Mouse (Mus musculus) embryonic facial prominence, embryonic 12.5 days (tissue): ENCODE measurements at regions not wholly inside any gene's neighbourhood (a gene's known extent, or its start where the extent isn't known, plus 50 kb on each side); places are given as distances from the start of the nearest gene placed in this dataset.
A peak's percentile ranks its signal among the peaks of the same experiment; 100 is the strongest.

Source experiments
- ATAC-seq: fragments of 200-750 bp; cut with Nextera tagmentation; 2 replicates; pipeline ENCODE4 v1.8.0; 2017; ENCODE audit not compliant: insufficient number of reproducible peaks, insufficient read depth, low FRiP score, low TSS enrichment
- H3K27ac ChIP-seq: fragments of 300-500 bp; sonication (generic); 2 replicates; pipeline ENCODE4 v1.5.1; 2016; ENCODE audit warnings: mild to moderate bottlenecking
- H3K27me3 ChIP-seq: fragments of 300-500 bp; sonication (generic); 2 replicates; pipeline ENCODE4 v1.6.1; 2016; ENCODE audit warnings: mild to moderate bottlenecking, moderate library complexity
- H3K36me3 ChIP-seq: fragments of 300-500 bp; sonication (generic); 2 replicates; pipeline ENCODE4 v1.6.1; 2016; ENCODE audit warnings: mild to moderate bottlenecking
- H3K4me1 ChIP-seq: fragments of 300-500 bp; sonication (generic); 2 replicates; pipeline ENCODE4 v1.6.1; 2016
- H3K4me2 ChIP-seq: fragments of 300-500 bp; sonication (generic); replicated peaks from 2 replicates; pipeline ENCODE4 v1.6.1; 2016; ENCODE audit warnings: mild to moderate bottlenecking, moderate library complexity
- H3K4me3 ChIP-seq: fragments of 300-500 bp; sonication (generic); 2 replicates; pipeline ENCODE4 v1.5.1; 2016; ENCODE audit warnings: mild to moderate bottlenecking
- H3K9ac ChIP-seq: fragments of 300-500 bp; sonication (generic); 2 replicates; pipeline ENCODE4 v1.6.1; 2016; ENCODE audit warnings: mild to moderate bottlenecking, moderate library complexity
- H3K9me3 ChIP-seq: fragments of 300-500 bp; sonication (generic); 2 replicates; pipeline ENCODE4 v1.6.1; 2016; ENCODE audit warnings: mild to moderate bottlenecking, moderate library complexity
- WGBS: fragments of 180-500 bp; shearing (Covaris S2); methylation state at CpG from one replicate; pipeline ENCODE4 v1.1.7; 2016; 5-methylcytosine and 5-hydroxymethylcytosine counted together

- no peaks in the 10 kb centered on the region for H3K27me3 ChIP-seq
Observed at GRCm38 (mm10) chr7:40433906-40434305, 464.2 kb upstream of the Vstm2b start.

GRCm38 (mm10) chr7:40441128-40441527 lies 457.0 kb upstream of the Vstm2b start:
- WGBS: 60% methylated on average over 1 of the region's 1 CpGs
- H3K27ac ChIP-seq: no peak overlapping the region
- H3K4me2 ChIP-seq: no peak overlapping the region
- H3K9ac ChIP-seq: no peak overlapping the region
- no peak overlapping the region for H3K4me3 ChIP-seq
- H3K4me1 ChIP-seq: no peaks in the 10 kb centered on the region
- H3K9me3 ChIP-seq: 0 out of 2 replicates have a peak, but pooled peaks cover 5% of the 10 kb centered on the region
- H3K36me3 ChIP-seq: no peaks in the 10 kb centered on the region
- H3K27me3 ChIP-seq: no peaks in the 10 kb centered on the region
- ATAC-seq: no peak

More at GRCm38 (mm10) chr7:40433906-40434305, 464.2 kb upstream of the Vstm2b start:
- H3K4me2 ChIP-seq: no peak overlapping the region
- no peak overlapping the region for H3K4me3 ChIP-seq
- H3K36me3 ChIP-seq: no peaks in the 10 kb centered on the region
- H3K27ac ChIP-seq: no peak overlapping the region
- WGBS: 73% methylated on average over 2 of the region's 2 CpGs
- H3K4me1 ChIP-seq: no peaks in the 10 kb centered on the region
- H3K9me3 ChIP-seq: peaks cover 3% of the 10 kb centered on the region; the same call in 1 of the 2 replicates
- ATAC-seq: no peak
- no peak overlapping the region for H3K9ac ChIP-seq

- H3K4me2 ChIP-seq: no peak overlapping the region
- no peaks in the 10 kb centered on the region for H3K36me3 ChIP-seq
- 0 out of 2 replicates have a peak, but pooled peaks cover 5% of the 10 kb centered on the region for H3K9me3 ChIP-seq
- H3K4me3 ChIP-seq: no peak overlapping the region
- H3K27me3 ChIP-seq: no peaks in the 10 kb centered on the region
- H3K4me1 ChIP-seq: no peaks in the 10 kb centered on the region
- H3K27ac ChIP-seq: no peak overlapping the region
- WGBS: 84% methylated on average over 3 of the region's 3 CpGs
- no peak overlapping the region for H3K9ac ChIP-seq
- no peak for ATAC-seq
Observed at GRCm38 (mm10) chr7:40441786-40442185, 456.3 kb upstream of the Vstm2b start.

DNA sequence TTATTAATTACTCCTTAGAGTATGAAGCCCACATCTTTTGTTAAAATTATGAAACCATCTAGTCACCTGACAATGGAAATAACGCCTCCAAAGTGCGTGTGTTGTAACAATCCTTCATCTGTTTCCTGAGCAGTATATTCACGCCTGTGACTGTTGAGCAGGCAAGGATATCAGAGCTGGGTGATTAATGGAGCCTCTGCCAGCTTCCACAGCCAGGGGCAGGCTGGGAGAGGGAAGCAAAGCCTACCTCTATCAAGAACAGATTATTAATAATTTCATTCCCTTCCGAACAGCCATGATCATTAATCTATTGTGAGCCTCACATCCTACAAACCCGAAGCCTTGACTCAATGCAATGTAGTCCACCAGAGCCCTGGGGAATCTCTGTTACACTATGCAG lies 431.7 kb upstream of the Vstm2b start:
- H3K4me1 ChIP-seq: no peaks in the 10 kb centered on the region
- no peaks in the 10 kb centered on the region for H3K27me3 ChIP-seq
- no peak overlapping the region for H3K4me3 ChIP-seq
- H3K9ac ChIP-seq: no peak overlapping the region
- H3K4me2 ChIP-seq: no peak overlapping the region
- WGBS: 80% methylated on average over 5 of the region's 5 CpGs
- H3K27ac ChIP-seq: no peak overlapping the region
- no peaks in the 10 kb centered on the region for H3K9me3 ChIP-seq
- no peak for ATAC-seq
- H3K36me3 ChIP-seq: no peaks in the 10 kb centered on the region

- H3K9me3 ChIP-seq: no peaks in the 10 kb centered on the region
- H3K9ac ChIP-seq: no peak overlapping the region
- H3K4me2 ChIP-seq: no peak overlapping the region
- no peaks in the 10 kb centered on the region for H3K36me3 ChIP-seq
- no peak overlapping the region for H3K27ac ChIP-seq
- no peaks in the 10 kb centered on the region for H3K27me3 ChIP-seq
- ATAC-seq: no peak
- no peaks in the 10 kb centered on the region for H3K4me1 ChIP-seq
- no peak overlapping the region for H3K4me3 ChIP-seq
Observed at GRCm38 (mm10) chr7:40487256-40487655, 410.9 kb upstream of the Vstm2b start.

GRCm38 (mm10) chr7:40522703-40523267 lies 375.3 kb upstream of the Vstm2b start:
- Histone ChIP-seq H3K4me2 (no peak overlapping the region), H3K27ac (no peak overlapping the region), H3K27me3 (no peaks in the 10 kb centered on the region), H3K9ac (no peak overlapping the region), H3K36me3 (no peaks in the 10 kb centered on the region), H3K4me1 (no peaks in the 10 kb centered on the region), H3K9me3 (no peaks in the 10 kb centered on the region), H3K4me3 (no peak overlapping the region)
- 70% methylated on average over 7 of the region's 7 CpGs for WGBS
- ATAC-seq: no peak

- ATAC-seq: peak; percentile 83
- Histone ChIP-seq H3K4me2 (no peak overlapping the region), H3K36me3 (no peaks in the 10 kb centered on the region), H3K27me3 (no peaks in the 10 kb centered on the region), H3K9ac (no peak overlapping the region), H3K4me3 (no peak overlapping the region), H3K9me3 (no peaks in the 10 kb centered on the region), H3K4me1 (peaks cover 13% of the 10 kb centered on the region; the same call in 1 of the 2 replicates), H3K27ac (no peak overlapping the region)
- 18% methylated on average over 3 of the region's 3 CpGs for WGBS
Observed at GRCm38 (mm10) chr7:40536601-40537000, 361.5 kb upstream of the Vstm2b start.

DNA sequence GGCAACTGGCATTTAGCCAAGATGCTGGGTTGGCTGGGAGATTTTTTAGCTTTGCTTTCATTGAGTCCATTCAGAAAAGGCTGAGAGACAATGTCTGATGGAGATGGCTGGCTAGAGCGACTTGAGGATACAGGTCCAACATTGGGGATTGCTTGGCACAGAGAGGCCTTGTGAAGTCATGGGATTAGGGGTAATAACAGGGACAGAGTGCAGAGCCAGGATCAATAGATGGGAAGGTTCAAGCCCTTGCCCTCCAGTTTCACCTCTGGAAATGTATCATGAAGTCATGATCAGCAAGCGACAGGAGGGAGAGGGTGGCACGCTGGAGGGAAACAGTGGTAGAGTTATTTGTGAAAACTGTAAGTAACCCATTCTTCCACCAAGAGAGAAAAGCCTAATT lies 360.5 kb upstream of the Vstm2b start:
- WGBS: 85% methylated on average over 3 of the region's 3 CpGs
- Histone ChIP-seq H3K9ac (no peak overlapping the region), H3K9me3 (no peaks in the 10 kb centered on the region), H3K4me1 (peaks cover 13% of the 10 kb centered on the region; the same call in 1 of the 2 replicates), H3K36me3 (no peaks in the 10 kb centered on the region), H3K4me3 (no peak overlapping the region), H3K27ac (no peak overlapping the region), H3K27me3 (no peaks in the 10 kb centered on the region), H3K4me2 (no peak overlapping the region)
- ATAC-seq: no peak

DNA sequence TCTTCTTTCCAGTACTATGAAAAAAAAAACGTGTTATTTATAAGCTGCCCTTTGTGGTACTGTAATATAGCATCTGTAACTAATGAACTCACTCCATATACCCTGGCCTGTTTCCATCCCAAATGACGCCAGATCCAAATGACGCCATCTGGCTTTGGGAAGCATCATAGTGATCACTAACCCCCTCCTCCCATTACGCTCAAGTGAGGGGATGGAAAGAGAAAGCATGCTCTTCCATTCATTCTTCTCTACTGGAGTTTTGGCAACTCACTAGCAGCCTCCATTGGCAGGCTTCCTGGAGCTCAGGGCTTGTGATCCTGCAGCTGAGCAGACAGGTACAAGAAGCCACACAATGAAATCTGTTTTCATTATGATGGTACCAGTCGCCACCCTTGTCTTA lies 358.3 kb upstream of the Vstm2b start:
- Histone ChIP-seq H3K9me3 (no peaks in the 10 kb centered on the region), H3K36me3 (no peaks in the 10 kb centered on the region), H3K4me3 (no peak overlapping the region), H3K27ac (no peak overlapping the region), H3K4me2 (no peak overlapping the region), H3K27me3 (no peaks in the 10 kb centered on the region), H3K9ac (no peak overlapping the region), H3K4me1 (peaks cover 13% of the 10 kb centered on the region; the same call in 1 of the 2 replicates)
- 54% methylated on average over 5 of the region's 5 CpGs for WGBS
- no peak for ATAC-seq

- Histone ChIP-seq H3K4me2 (no peak overlapping the region), H3K27me3 (no peaks in the 10 kb centered on the region), H3K4me1 (peaks cover 12% of the 10 kb centered on the region; the same call in 1 of the 2 replicates), H3K9ac (no peak overlapping the region), H3K9me3 (no peaks in the 10 kb centered on the region), H3K27ac (no peak overlapping the region), H3K36me3 (no peaks in the 10 kb centered on the region), H3K4me3 (no peak overlapping the region)
- ATAC-seq: no peak
- WGBS: 74% methylated on average over 4 of the region's 4 CpGs
Observed at GRCm38 (mm10) chr7:40541283-40541682, 356.8 kb upstream of the Vstm2b start.

GRCm38 (mm10) chr7:40563447-40564118 lies 334.5 kb upstream of the Vstm2b start:
- 65% methylated on average over 10 of the region's 10 CpGs for WGBS
- ATAC-seq: peak; percentile 52; the same call in 1 of the 2 replicates

DNA sequence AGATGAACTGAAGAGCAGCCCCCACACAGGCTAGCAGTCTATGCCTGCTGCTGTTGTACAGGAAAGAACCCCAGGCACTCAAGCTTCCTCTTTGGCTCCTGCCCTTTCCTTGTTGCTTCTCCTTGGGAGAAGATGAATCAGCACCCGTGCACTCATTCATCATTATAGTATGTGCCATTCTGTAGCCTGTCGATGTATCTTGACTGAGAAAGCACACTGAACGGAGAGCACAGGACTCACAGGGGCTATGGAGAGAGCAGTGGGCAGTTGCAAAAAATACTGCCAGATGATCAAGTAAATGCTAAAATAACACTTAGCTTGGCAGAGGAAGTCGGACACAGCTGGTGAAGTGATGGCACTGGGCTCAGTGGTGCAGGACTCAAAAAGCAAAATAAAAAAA lies 322.2 kb upstream of the Vstm2b start:
- no peaks in the 10 kb centered on the region for H3K4me1 ChIP-seq
- no peak overlapping the region for H3K4me2 ChIP-seq
- no peaks in the 10 kb centered on the region for H3K27me3 ChIP-seq
- no peak overlapping the region for H3K4me3 ChIP-seq
- H3K9me3 ChIP-seq: no peaks in the 10 kb centered on the region
- no peak for ATAC-seq
- no peaks in the 10 kb centered on the region for H3K36me3 ChIP-seq
- no peak overlapping the region for H3K27ac ChIP-seq
- H3K9ac ChIP-seq: no peak overlapping the region
- WGBS: 82% methylated on average over 4 of the region's 4 CpGs

More at GRCm38 (mm10) chr7:40563447-40564118, 334.5 kb upstream of the Vstm2b start:
- Histone ChIP-seq H3K36me3 (no peaks in the 10 kb centered on the region), H3K27me3 (no peaks in the 10 kb centered on the region), H3K4me2 (no peak overlapping the region), H3K27ac (no peak overlapping the region), H3K4me1 (no peaks in the 10 kb centered on the region), H3K4me3 (no peak overlapping the region), H3K9me3 (no peaks in the 10 kb centered on the region), H3K9ac (no peak overlapping the region)
